Mouse (Mus musculus): ENCODE results near the gene Myl6. TPM values are rescaled to one million over a fixed set of nuclear protein-coding genes. Genes with fewer than 3 reads are reported as not detected.

Gene Myl6
- total RNA-seq, 2 experiments from 2014 or later: 500 to 506 TPM

GRCm38 (mm10) chr10:128441324-128442119 lies 52.4 kb downstream of the Myl6 start:
- DNase-seq: no peak
- intact Hi-C loops (cut with DNase I): loop anchor here (2.0 kb wide), 1 partner anchor 31 kb away; the partner anchor contains the start of genes Nabp2 and Rnf41

Small RNA genes within 50 kb of the gene (microRNA-seq; reads per million reads assigned to microRNA genes)
- gene Mir6916 (0.24 to 0.35 reads per million in 2 experiments), gene Mir8105 (0.47 to 0.70 reads per million in 2 experiments)

Other genes starting within 250 kb of the Myl6 start
- under 1 TPM in 1 of 2 experiments, not detected in 1; 0.20 TPM for gene Apon, start 240.0 kb downstream of the Myl6 start, total RNA-seq (2021)
- gene Apof, start 225.5 kb downstream of the Myl6 start, total RNA-seq (2021): not detected
- gene Stat2, start 223.6 kb downstream of the Myl6 start, total RNA-seq (2021): 10 to 100 TPM; 10.0 to 11.5 TPM
- under 1 TPM; 0.50 to 0.87 TPM for gene Il23a, start 195.4 kb downstream of the Myl6 start, total RNA-seq (2021)
- 10 to 100 TPM; 16.5 to 17.5 TPM for gene Pan2, start 190.8 kb downstream of the Myl6 start, total RNA-seq (2021)
- gene Cnpy2, start 171.7 kb downstream of the Myl6 start, total RNA-seq (2021): 10 to 100 TPM; 78.3 to 95.1 TPM
- gene Cs, start 156.4 kb downstream of the Myl6 start, total RNA-seq (2021): 1,000 to 10,000 TPM; 1,017 to 1,070 TPM
- 100 to 1,000 TPM; 156 to 159 TPM for gene Coq10a, start 125.1 kb downstream of the Myl6 start, total RNA-seq (2021)
- gene Ankrd52, start 117.0 kb downstream of the Myl6 start, total RNA-seq (2021): 10 to 100 TPM; 43.1 to 43.7 TPM
- gene Slc39a5, start 92.9 kb downstream of the Myl6 start, total RNA-seq (2021): not detected
- 10 to 100 TPM; 42.5 to 44.7 TPM for gene Nabp2, start 82.7 kb downstream of the Myl6 start, total RNA-seq (2021)
- 10 to 100 TPM; 24.0 to 24.8 TPM for gene Rnf41, start 82.5 kb downstream of the Myl6 start, total RNA-seq (2021)
- 10 to 100 TPM; 83.6 to 95.9 TPM for gene Smarcc2, start 34.9 kb downstream of the Myl6 start, total RNA-seq (2021)
- 1 to 10 TPM; 4.1 to 4.5 TPM for gene Myl6b, start 4.5 kb upstream of the Myl6 start, total RNA-seq (2021)
- 10 to 100 TPM; 28.5 to 29.9 TPM for gene Esyt1, start 31.7 kb upstream of the Myl6 start, total RNA-seq (2021)
- gene Zc3h10, start 53.6 kb upstream of the Myl6 start, total RNA-seq (2021): 10 to 100 TPM in 1 of 2 experiments, 1 to 10 TPM in 1; 9.8 to 10.1 TPM
- gene Rpl41, start 55.2 kb upstream of the Myl6 start, total RNA-seq (2021): 1,000 to 10,000 TPM; 2,064 to 2,152 TPM
- gene Pa2g4, start 71.8 kb upstream of the Myl6 start, total RNA-seq (2021): 10 to 100 TPM; 60.0 to 64.4 TPM
- gene Erbb3, start 95.5 kb upstream of the Myl6 start, total RNA-seq (2021): 1 to 10 TPM; 7.7 to 8.6 TPM
- 100 to 1,000 TPM; 395 TPM for gene Rps26, start 132.6 kb upstream of the Myl6 start, total RNA-seq (2021)
- gene Ikzf4, start 151.8 kb upstream of the Myl6 start, total RNA-seq (2021): 1 to 10 TPM; 1.8 to 2.0 TPM
- 10 to 100 TPM; 14.4 to 16.3 TPM for gene Suox, start 179.9 kb upstream of the Myl6 start, total RNA-seq (2021)
- 10 to 100 TPM; 74.3 to 78.1 TPM for gene Rab5b, start 202.1 kb upstream of the Myl6 start, total RNA-seq (2021)
- 1 to 10 TPM; 2.1 to 2.2 TPM for gene Pmel, start 210.1 kb upstream of the Myl6 start, total RNA-seq (2021)
- gene Cdk2, start 210.9 kb upstream of the Myl6 start, total RNA-seq (2021): 10 to 100 TPM; 30.6 to 36.4 TPM